Mouse (Mus musculus): Measurements from ENCODE around the gene Col5a3. TPM values are rescaled to one million over a fixed set of nuclear protein-coding genes. Genes with fewer than 3 reads are reported as not detected.

The Col5a3 gene
- total RNA-seq, 4 experiments from 2014 or later: 2.8 to 8.0 (median 6.7) TPM

GRCm38 (mm10) chr9:20748540-20748939 is 66.3 kb downstream of the Col5a3 start:
- no peak for DNase-seq (ENCODE audit: low spot score in 2 of 2)

GRCm38 (mm10) chr9:20747682-20748081 is 67.2 kb downstream of the Col5a3 start:
- DNase-seq (ENCODE audit: low spot score in 2 of 2): no peak

- DNase-seq (ENCODE audit: low spot score in 2 of 2): no peak
These were observed 68.7 kb downstream of the Col5a3 start, which contains the start of gene Olfm2 for GRCm38 (mm10) chr9:20746017-20746660. Olfm2 (minus strand) TSS chr9:20746349.

GRCm38 (mm10) chr9:20745129-20745966 is 69.5 kb downstream of the Col5a3 start:
- no peak for DNase-seq (ENCODE audit: low spot score in 2 of 2)

- DNase-seq (ENCODE audit: low spot score in 2 of 2): no peak
These were observed 70.7 kb downstream of the Col5a3 start for GRCm38 (mm10) chr9:20743946-20744738.

GRCm38 (mm10) chr9:20740407-20740806 is 74.5 kb downstream of the Col5a3 start:
- peak; percentile 71 to 74 for DNase-seq (ENCODE audit: low spot score in 2 of 2)

- no peak for DNase-seq (ENCODE audit: low spot score in 2 of 2)
These were observed 76.4 kb downstream of the Col5a3 start for GRCm38 (mm10) chr9:20738251-20738999.

- DNase-seq (ENCODE audit: low spot score in 2 of 2): no peak
These were observed 77.6 kb downstream of the Col5a3 start for GRCm38 (mm10) chr9:20737227-20737626.

- no peak for DNase-seq (ENCODE audit: low spot score in 2 of 2)
These were observed 80.2 kb downstream of the Col5a3 start for GRCm38 (mm10) chr9:20734692-20735091.

GRCm38 (mm10) chr9:20731797-20732196 is 83.1 kb downstream of the Col5a3 start:
- DNase-seq (ENCODE audit: low spot score in 2 of 2): no peak

- DNase-seq (ENCODE audit: low spot score in 2 of 2): no peak
These were observed 85.4 kb downstream of the Col5a3 start for GRCm38 (mm10) chr9:20729451-20729850.

- peak in 1 of 2 experiments; percentile 14 for DNase-seq (ENCODE audit: low spot score in 2 of 2)
These were observed 87.2 kb downstream of the Col5a3 start for GRCm38 (mm10) chr9:20727601-20728113.

GRCm38 (mm10) chr9:20726859-20727600 is 87.8 kb downstream of the Col5a3 start:
- no peak for DNase-seq (ENCODE audit: low spot score in 2 of 2)

GRCm38 (mm10) chr9:20726134-20726858 is 88.6 kb downstream of the Col5a3 start:
- DNase-seq (ENCODE audit: low spot score in 2 of 2): no peak

GRCm38 (mm10) chr9:20721582-20721981 is 93.3 kb downstream of the Col5a3 start:
- DNase-seq (ENCODE audit: low spot score in 2 of 2): no peak

Data from gastrocnemius, adult 8-10 months (tissue).